Mouse (Mus musculus) liver, embryonic 15.5 days (tissue): ENCODE data around the gene Nop10. TPM values are rescaled to one million over a fixed set of nuclear protein-coding genes. Genes with fewer than 3 reads are reported as not detected.

ENCODE experiments used
- ATAC-seq: fragments of 200-750 bp; cut with Nextera tagmentation; 2 replicates; pipeline ENCODE4 v1.8.0; 2017; ENCODE audit warnings: moderate number of reproducible peaks, mild to moderate bottlenecking, moderate library complexity; ENCODE audit not compliant: insufficient read depth
- H3K27ac ChIP-seq: fragments of 300-500 bp; sonication (generic); replicated peaks from 2 replicates; pipeline ENCODE4 v1.5.1; 2015; ENCODE audit warnings: mild to moderate bottlenecking, inconsistent platforms
- H3K27me3 ChIP-seq: fragments of 300-500 bp; sonication (generic); 2 replicates; pipeline ENCODE4 v1.6.1; 2015; ENCODE audit warnings: mild to moderate bottlenecking, inconsistent platforms
- H3K36me3 ChIP-seq: fragments of 300-500 bp; sonication (generic); replicated peaks from 2 replicates; pipeline ENCODE4 v1.6.1; 2015; ENCODE audit warnings: moderate library complexity, mild to moderate bottlenecking, inconsistent platforms
- H3K4me1 ChIP-seq: fragments of 300-500 bp; sonication (generic); replicated peaks from 2 replicates; pipeline ENCODE4 v1.6.1; 2015; ENCODE audit warnings: inconsistent platforms
- H3K4me2 ChIP-seq: fragments of 300-500 bp; sonication (generic); 2 replicates; pipeline ENCODE4 v1.6.1; 2015; ENCODE audit warnings: moderate library complexity, mild to moderate bottlenecking, inconsistent platforms
- H3K4me3 ChIP-seq: fragments of 300-500 bp; sonication (generic); replicated peaks from 2 replicates; pipeline ENCODE4 v1.5.1; 2015; ENCODE audit warnings: mild to moderate bottlenecking, inconsistent platforms
- H3K9ac ChIP-seq: fragments of 300-500 bp; sonication (generic); 2 replicates; pipeline ENCODE4 v1.6.1; 2015; ENCODE audit warnings: moderate library complexity, mild to moderate bottlenecking, inconsistent platforms
- H3K9me3 ChIP-seq: fragments of 300-500 bp; sonication (generic); replicated peaks from 2 replicates; pipeline ENCODE4 v1.6.1; 2016; ENCODE audit warnings: inconsistent platforms
- WGBS: fragments of 180-500 bp; shearing (Covaris S2); methylation state at CpG from one replicate; pipeline ENCODE4 v1.1.7; 2015; ENCODE audit warnings: mixed read lengths; ENCODE audit not compliant: insufficient replicate concordance; 5-methylcytosine and 5-hydroxymethylcytosine counted together
- polyA plus RNA-seq: library from polyadenylated mRNA; unstranded; fragments of >200 nt; fragmentation: Nextera tagmentation; extraction: Ambion mirVana; gene quantifications from 2 replicates; pipeline ENCODE4 v1.2.1, GENCODE M21; 2015

Nop10 gene
- polyA plus RNA-seq, 1 experiment from 2014 or later: 122 TPM

DNA sequence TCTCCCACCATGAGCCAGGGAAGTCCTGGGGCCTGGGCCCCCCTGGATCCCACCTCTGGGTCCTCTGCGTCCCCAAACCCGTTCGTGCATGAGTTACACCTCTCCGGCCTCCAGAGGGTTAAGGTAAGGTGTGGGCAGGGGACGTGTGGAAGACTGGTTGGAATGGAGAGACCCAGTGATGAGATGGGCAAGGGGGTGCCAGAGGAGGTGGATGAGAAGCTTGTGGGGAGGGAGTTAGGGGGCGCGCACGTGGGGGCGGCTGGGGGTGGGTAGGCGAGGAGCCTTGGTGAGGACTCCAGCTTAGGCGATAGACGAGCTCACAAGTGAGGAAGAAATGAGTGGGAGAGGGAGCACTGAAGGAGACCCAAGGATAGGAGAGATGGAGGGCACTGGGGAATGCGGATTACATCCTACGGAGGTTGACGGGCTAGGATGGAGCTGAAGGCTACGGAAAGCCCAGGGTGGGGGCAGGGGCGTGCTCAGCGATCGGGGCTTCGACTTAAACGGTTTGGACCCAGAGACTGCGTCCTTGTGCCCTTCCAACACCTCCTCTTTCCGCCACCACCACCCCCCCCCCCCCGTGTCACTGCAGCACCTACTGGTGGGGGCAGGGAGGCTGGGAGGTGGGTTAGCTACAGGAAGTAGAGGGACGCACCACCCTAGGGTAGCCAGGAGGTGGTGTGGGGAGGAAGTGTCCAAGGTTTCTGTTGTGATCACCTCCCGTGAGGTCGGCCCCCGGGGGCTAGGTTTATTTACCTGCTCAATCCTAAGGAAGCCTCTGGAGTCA is 21.6 kb upstream of the Nop10 start:
- peaks cover 22% of the 10 kb centered on the region for H3K4me1 ChIP-seq
- no peak for ATAC-seq
- peaks cover 32% of the 10 kb centered on the region for H3K27me3 ChIP-seq
- H3K9ac ChIP-seq: peak overlapping the region; percentile 70
- H3K27ac ChIP-seq: no peak overlapping the region
- H3K36me3 ChIP-seq: no peaks in the 10 kb centered on the region
- peak overlapping the region; percentile 98 for H3K4me2 ChIP-seq
- H3K4me3 ChIP-seq: peak overlapping the region; percentile 85
- WGBS: under 1% methylated on average over 27 of the region's 28 CpGs
- no peaks in the 10 kb centered on the region for H3K9me3 ChIP-seq

DNA sequence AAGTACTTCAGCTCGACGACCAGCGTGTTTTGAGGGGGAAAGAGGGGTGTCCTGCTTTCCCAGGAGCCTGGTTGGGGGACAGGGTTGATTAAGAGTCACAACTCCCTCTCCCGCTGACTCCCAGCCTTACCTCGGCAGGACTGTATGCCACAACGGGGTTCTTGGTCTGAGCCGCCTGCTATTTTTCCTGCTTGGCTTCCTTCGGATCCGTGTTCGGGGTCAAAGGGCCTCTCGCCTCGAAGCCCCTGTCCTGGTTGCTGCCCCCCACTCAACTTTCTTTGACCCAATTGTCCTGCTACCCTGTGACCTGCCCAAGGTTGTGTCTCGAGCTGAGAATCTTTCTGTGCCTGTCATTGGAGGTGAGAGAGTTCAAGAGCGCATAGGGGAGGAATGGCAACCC is 19.9 kb upstream of the Nop10 start:
- Histone ChIP-seq H3K36me3 (no peaks in the 10 kb centered on the region), H3K4me1 (peaks cover 22% of the 10 kb centered on the region), H3K9me3 (no peaks in the 10 kb centered on the region), H3K4me3 (no peak overlapping the region), H3K9ac (no peak overlapping the region), H3K4me2 (no peak overlapping the region), H3K27me3 (peaks cover 32% of the 10 kb centered on the region), H3K27ac (no peak overlapping the region)
- WGBS: 74% methylated on average over 14 of the region's 14 CpGs
- ATAC-seq: no peak

DNA sequence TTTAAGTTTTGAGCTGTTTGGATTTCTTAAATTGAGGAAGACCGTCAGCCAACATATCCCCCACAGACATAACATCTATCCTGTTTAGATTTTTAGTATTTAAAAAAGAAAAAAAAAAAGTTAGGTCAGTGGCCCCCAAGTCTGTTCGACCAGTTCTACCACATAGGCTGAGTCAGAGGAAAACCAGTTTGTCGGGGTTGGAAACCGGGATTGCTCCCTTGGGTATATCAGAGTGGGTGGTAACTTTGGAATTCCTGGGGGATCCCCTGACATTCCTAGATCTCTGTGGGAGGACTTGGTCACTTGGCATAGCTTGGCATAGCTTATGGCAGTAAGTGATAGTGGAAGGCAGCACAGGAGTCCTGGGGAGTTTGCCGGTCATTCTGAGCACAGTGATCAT is 16.4 kb upstream of the Nop10 start:
- no peaks in the 10 kb centered on the region for H3K9me3 ChIP-seq
- no peak overlapping the region for H3K27ac ChIP-seq
- H3K4me2 ChIP-seq: no peak overlapping the region
- H3K36me3 ChIP-seq: no peaks in the 10 kb centered on the region
- H3K9ac ChIP-seq: no peak overlapping the region
- peaks cover 5% of the 10 kb centered on the region for H3K4me1 ChIP-seq
- no peak for ATAC-seq
- peaks cover 10% of the 10 kb centered on the region for H3K27me3 ChIP-seq
- 73% methylated on average over 5 of the region's 5 CpGs for WGBS
- H3K4me3 ChIP-seq: no peak overlapping the region

DNA sequence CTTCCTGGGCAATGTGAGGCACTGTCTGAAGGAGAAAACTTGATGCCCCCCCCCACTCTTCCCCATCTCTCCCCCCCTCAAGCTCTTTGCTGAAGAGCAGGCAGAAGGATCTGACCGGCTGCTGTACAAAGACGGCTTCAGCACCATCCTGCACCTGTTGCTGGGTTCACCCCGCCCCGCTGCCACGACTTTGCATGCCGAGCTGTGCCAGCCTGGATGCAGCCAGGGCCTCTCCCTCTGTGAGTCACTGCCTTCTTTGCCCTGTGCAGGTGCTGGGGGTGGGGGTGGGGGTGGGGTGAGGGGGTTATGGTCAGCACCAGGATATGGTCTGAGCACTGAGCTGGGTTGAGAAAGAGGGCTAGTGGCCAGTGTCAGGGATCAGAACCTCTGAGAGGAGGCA is 15.5 kb upstream of the Nop10 start:
- Histone ChIP-seq H3K36me3 (no peaks in the 10 kb centered on the region), H3K27me3 (0 out of 2 replicates have a peak, but pooled peaks cover 1% of the 10 kb centered on the region), H3K4me1 (no peaks in the 10 kb centered on the region), H3K4me3 (no peak overlapping the region), H3K27ac (no peak overlapping the region), H3K9ac (no peak overlapping the region), H3K9me3 (no peaks in the 10 kb centered on the region), H3K4me2 (no peak overlapping the region)
- no peak for ATAC-seq
- WGBS: 81% methylated on average over 6 of the region's 6 CpGs

DNA sequence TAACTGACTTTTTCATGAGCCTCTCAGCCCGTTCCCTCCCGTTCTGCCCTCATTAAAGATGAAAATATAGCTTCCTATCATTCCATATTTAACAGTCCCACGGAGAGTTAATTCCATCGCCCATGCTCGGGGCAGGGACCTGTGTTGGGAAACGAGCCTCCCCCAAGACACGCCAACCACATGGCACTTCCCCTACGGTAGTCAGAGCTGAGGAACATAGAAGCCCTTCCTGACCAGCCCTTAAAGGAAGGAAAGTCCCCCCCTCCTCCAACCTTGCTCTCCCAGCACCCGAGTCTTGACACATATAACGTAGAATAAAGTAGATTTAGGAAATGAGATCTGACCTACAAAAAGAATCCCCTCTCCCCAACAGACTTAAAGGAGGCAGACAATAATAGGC is 14.4 kb upstream of the Nop10 start:
- Histone ChIP-seq H3K27me3 (0 out of 2 replicates have a peak, but pooled peaks cover 8% of the 10 kb centered on the region), H3K36me3 (no peaks in the 10 kb centered on the region), H3K4me3 (no peak overlapping the region), H3K27ac (no peak overlapping the region), H3K4me1 (no peaks in the 10 kb centered on the region), H3K9me3 (no peaks in the 10 kb centered on the region), H3K4me2 (no peak overlapping the region), H3K9ac (no peak overlapping the region)
- 37% methylated on average over 10 of the region's 10 CpGs for WGBS
- ATAC-seq: no peak

DNA sequence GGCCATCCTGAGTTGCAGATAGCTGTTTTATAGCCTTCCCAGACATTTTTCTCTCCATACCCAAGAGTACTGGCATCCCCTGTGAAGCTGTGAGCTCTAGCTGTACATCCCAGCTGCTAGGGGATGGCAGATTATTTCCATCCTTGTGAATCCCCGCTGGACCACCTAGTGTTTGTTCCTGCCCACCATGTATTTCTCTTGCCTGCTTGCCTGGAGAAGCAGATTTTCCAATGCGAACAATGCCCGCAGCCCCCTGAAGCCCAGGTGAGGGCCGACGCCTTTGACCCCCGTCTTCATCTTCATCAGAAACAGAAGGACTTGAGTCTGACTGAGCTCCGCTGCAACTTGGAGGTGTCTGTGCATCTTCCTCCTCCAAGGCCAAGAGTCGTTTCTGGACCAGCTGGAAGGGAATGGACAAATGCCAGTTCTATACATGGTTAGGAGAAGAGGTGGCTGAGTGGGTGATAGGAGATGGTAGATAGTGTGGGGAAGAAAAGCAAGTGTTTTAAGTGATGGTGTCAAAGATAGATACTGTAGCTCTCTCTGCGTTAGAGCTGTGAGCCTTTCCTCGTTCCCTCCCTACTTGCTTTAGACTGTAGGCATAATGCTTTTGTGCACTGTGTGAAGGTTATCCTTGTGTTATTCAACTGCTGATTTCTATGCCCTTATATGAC is 11.8 kb upstream of the Nop10 start:
- Histone ChIP-seq H3K27ac (no peak overlapping the region), H3K4me2 (no peak overlapping the region), H3K27me3 (peaks cover 14% of the 10 kb centered on the region; the same call in 1 of the 2 replicates), H3K9me3 (no peaks in the 10 kb centered on the region), H3K36me3 (no peaks in the 10 kb centered on the region), H3K9ac (no peak overlapping the region), H3K4me1 (no peaks in the 10 kb centered on the region), H3K4me3 (no peak overlapping the region)
- 70% methylated on average over 10 of the region's 10 CpGs for WGBS
- no peak for ATAC-seq

DNA sequence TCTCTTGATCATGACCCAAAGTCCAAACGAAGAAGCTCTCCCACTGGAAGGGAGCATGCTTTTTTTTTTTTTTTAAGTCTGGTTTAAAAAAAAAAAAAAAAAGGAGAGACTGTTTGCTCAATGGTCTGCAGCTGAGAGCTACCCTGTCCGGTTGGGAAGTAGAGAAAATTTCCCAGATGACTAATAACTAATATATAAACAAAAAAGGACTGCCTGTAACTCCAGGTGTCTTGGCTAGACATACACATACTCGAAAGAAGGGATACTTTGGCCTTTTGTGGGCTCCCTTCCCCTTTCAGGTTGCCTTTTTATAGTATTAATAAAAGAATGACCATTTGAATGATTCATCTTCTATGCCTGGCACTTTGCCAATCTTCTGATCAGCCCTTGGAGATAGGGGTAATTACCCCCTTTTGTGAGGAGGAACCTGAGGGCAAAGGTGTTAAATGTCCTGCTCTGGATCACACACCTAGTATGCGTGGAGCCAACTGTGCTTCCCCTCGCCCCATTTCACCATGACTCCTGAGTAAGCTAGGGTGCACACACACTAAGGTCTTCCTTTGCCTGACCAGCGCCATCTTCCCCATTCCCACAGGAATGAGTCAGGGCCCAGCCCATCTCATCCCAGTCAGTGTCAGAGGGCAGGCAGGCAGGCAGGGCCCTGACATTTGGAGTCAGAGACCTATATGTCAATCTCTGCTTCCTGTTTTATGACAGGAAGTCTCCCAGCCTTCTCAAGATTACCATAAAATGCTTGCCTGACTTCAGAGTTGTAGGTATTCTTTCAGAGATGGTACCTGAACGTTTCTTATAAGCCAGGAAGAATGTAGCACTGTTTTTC is 6.8 kb upstream of the Nop10 start:
- Histone ChIP-seq H3K4me3 (no peak overlapping the region), H3K36me3 (no peaks in the 10 kb centered on the region), H3K27me3 (peaks cover 14% of the 10 kb centered on the region; the same call in 1 of the 2 replicates), H3K4me2 (no peak overlapping the region), H3K9ac (no peak overlapping the region), H3K27ac (no peak overlapping the region), H3K4me1 (no peaks in the 10 kb centered on the region), H3K9me3 (no peaks in the 10 kb centered on the region)
- ATAC-seq: no peak
- 50% methylated on average over 7 of the region's 7 CpGs for WGBS

DNA sequence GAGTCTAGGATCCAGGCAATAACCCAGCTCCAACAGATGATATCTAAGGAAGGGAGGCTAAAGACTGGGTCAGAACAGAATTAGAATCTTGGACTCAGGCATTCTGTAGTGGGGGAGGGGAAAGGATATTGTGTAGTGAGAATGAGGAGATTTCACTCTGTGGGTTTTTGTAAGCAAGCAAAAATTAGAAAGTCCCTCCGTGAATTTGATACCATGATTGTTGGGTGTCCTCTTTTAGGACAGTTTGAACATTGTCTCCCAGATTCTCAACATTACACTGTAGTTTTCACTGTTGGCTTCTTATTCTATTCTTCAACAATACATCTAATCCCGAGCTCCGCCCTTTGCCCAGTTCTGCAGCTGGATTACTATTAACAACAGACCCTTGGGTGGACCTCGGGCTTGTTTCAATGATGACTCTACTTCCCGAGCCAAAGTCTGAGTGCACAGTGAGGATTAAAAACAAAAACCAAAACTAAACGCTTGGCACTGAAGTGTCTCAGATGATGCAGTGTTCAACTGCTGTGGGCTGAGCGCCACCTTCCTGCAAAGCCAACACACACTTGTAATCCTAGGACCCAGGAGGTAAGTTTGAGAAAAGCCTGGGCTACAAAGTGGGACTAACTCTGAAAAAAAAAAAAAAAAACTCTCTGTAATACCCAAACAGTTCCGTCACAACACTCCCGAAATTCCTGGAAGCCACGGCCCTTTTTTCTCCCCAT is 2.3 kb upstream of the Nop10 start, which contains the start of gene Nutm1:
Gene Nutm1, minus strand, starts transcription at position 51 of the 722 bp plus-strand sequence.
- H3K9ac ChIP-seq: no peak within 1 kb of the TSS
- H3K4me3 ChIP-seq: no peak within 1 kb of the TSS
- peaks cover 26% of the 10 kb centered on the region for H3K4me1 ChIP-seq
- H3K36me3 ChIP-seq: no peaks in the 10 kb centered on the region
- no peaks in the 10 kb centered on the region for H3K9me3 ChIP-seq
- ATAC-seq: no peak
- no peaks in the 10 kb centered on the region for H3K27me3 ChIP-seq
- 65% methylated on average over 10 of the region's 10 CpGs for WGBS
- H3K4me2 ChIP-seq: no peak within 1 kb of the TSS
- H3K27ac ChIP-seq: no peak within 1 kb of the TSS

DNA sequence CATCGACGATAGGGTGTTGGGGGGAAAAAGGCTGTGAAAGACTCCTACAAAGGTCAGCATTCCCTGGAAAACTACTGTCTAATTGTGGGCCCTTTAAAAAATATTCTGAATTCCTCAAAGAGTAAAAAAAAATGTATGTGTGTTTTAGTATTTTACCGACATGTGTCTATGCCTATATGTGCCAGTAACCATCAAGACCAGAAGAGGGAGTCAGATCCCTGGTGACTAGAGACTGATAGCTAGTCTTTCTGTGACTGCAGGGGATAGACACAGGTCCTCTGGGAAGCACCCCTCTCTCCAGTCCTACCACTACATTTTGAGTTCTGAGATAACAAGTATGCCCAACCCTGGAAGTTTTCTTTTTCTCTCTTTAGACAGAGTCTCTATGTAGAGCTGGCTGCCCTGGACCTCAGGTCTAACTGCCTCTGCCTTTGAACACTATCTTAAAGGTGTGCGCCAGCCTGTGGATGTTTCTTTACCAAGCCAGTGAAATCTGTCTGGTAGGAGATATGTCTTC is 1.1 kb downstream of the Nop10 start:
- no peaks in the 10 kb centered on the region for H3K9me3 ChIP-seq
- 19% methylated on average over 4 of the region's 4 CpGs for WGBS
- H3K36me3 ChIP-seq: no peaks in the 10 kb centered on the region
- H3K9ac ChIP-seq: peak overlapping the region; percentile 65
- H3K4me3 ChIP-seq: peak overlapping the region; percentile 77
- H3K4me1 ChIP-seq: peaks cover 51% of the 10 kb centered on the region
- H3K27ac ChIP-seq: peak overlapping the region; percentile 84
- no peak for ATAC-seq
- no peaks in the 10 kb centered on the region for H3K27me3 ChIP-seq
- H3K4me2 ChIP-seq: peak overlapping the region; percentile 88

DNA sequence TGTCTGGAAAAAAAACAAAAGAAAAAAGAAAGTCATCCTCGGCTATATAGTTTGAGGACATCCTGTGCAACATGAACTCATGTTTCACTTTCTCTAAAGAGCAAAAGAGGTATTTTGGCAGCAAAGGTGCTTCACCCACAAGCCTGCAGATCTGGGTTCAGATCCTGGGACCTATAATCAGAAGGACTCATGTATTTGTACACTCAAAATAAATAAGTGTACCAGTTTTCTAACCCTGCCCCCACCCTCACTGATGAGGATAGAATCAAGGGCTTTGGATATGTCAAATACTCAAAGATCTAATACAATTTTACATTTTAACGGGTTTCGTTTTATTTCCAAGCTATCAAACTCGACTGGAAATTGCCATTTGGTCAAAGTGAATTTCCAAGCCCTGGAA is 2.6 kb downstream of the Nop10 start:
- no peak overlapping the region for H3K27ac ChIP-seq
- H3K4me3 ChIP-seq: no peak overlapping the region
- 0 out of 2 replicates have a peak overlapping the region, but pooled peaks have one; percentile 88 for H3K4me2 ChIP-seq
- H3K27me3 ChIP-seq: no peaks in the 10 kb centered on the region
- no peak overlapping the region for H3K9ac ChIP-seq
- no peaks in the 10 kb centered on the region for H3K9me3 ChIP-seq
- peaks cover 58% of the 10 kb centered on the region for H3K4me1 ChIP-seq
- H3K36me3 ChIP-seq: no peaks in the 10 kb centered on the region
- WGBS: 47% methylated on average over 4 of the region's 4 CpGs
- no peak for ATAC-seq
